Mouse (Mus musculus) C2C12 (cell line): Measurements from ENCODE around the gene Shld1. TPM values are rescaled to one million over a fixed set of nuclear protein-coding genes. Genes with fewer than 3 reads are reported as not detected.

Source experiments
- H3K27me3 ChIP-seq: one replicate; pipeline ENCODE4 v1.6.1; 2011; ENCODE audit not compliant: control insufficient read depth, insufficient read depth, insufficient read length
- H3K36me3 ChIP-seq: one replicate; pipeline ENCODE4 v1.6.1; 2011; ENCODE audit not compliant: control insufficient read depth, insufficient read depth
- H3K4me3 ChIP-seq: one replicate; pipeline ENCODE4 v1.5.1; 2011; ENCODE audit warnings: mild to moderate bottlenecking, control low read depth; ENCODE audit not compliant: poor library complexity, insufficient read depth, severe bottlenecking
- H3K79me2 ChIP-seq: one replicate; pipeline ENCODE4 v1.6.1; 2011; ENCODE audit not compliant: control insufficient read depth, insufficient read depth
- H3K79me3 ChIP-seq: one replicate; pipeline ENCODE4 v1.6.1; 2011; ENCODE audit warnings: low read depth, control low read depth
- H3ac ChIP-seq: one replicate; pipeline ENCODE3; 2011; ENCODE audit warnings: low read depth; ENCODE audit not compliant: control insufficient read depth, insufficient read length
- CEBPB ChIP-seq: IDR thresholded peaks from one replicate; pipeline ENCODE4 v1.6.1; 2011; ENCODE audit warnings: low read depth, mild to moderate bottlenecking, control low read depth, moderate library complexity
- CTCF ChIP-seq: IDR thresholded peaks from one replicate; pipeline ENCODE4 v1.5.1; 2011; ENCODE audit not compliant: control insufficient read depth, insufficient read depth, insufficient read length
- FOSL1 ChIP-seq: IDR thresholded peaks from one replicate; pipeline ENCODE4 v1.8.0; 2011; ENCODE audit warnings: mild to moderate bottlenecking, low read length; ENCODE audit not compliant: poor library complexity, insufficient read depth, severe bottlenecking
- MAX ChIP-seq: IDR thresholded peaks from one replicate; pipeline ENCODE4 v1.6.1; 2011; ENCODE audit warnings: mild to moderate bottlenecking, control low read depth
- MYOD1 ChIP-seq: IDR thresholded peaks from one replicate; pipeline ENCODE4 v1.6.1; 2011; ENCODE audit warnings: low read depth; ENCODE audit not compliant: control insufficient read depth, insufficient read length
- MYOG ChIP-seq: IDR thresholded peaks from one replicate; pipeline ENCODE4 v1.6.1; 2011; ENCODE audit not compliant: control insufficient read depth, insufficient read length; ENCODE audit errors: extremely low read depth
- USF1 ChIP-seq: IDR thresholded peaks from one replicate; pipeline ENCODE4 v1.6.1; 2011; ENCODE audit warnings: low read depth, mild to moderate bottlenecking, control low read depth, moderate library complexity
- polyA plus RNA-seq: library from polyadenylated mRNA; unstranded; fragments of >200 nt; fragmentation: generic; extraction: Trizol; gene quantifications from one replicate; pipeline ENCODE4 v1.2.1, GENCODE M21; 2012; ENCODE audit warnings: missing spikeins

Shld1 gene
- polyA plus RNA-seq, 1 experiment = 5.3 TPM

GRCm38 (mm10) chr2:132698420-132698819 lies 11.7 kb downstream of the Shld1 start:
- H3K27me3 ChIP-seq = no peaks in the 10 kb centered on the region
- H3K79me2 ChIP-seq = no peaks in the 10 kb centered on the region
- H3K4me3 ChIP-seq = no peak overlapping the region
- no peak for TF ChIP-seq MYOD1
- no peak for TF ChIP-seq USF1
- TF ChIP-seq MYOG = no peak
- no peak for TF ChIP-seq MAX
- no peak for TF ChIP-seq CTCF
- TF ChIP-seq FOSL1 = no peak
- TF ChIP-seq CEBPB = no peak
- no peaks in the 10 kb centered on the region for H3K36me3 ChIP-seq
- H3K79me3 ChIP-seq = no peaks in the 10 kb centered on the region
- no peak overlapping the region for H3ac ChIP-seq

- Histone ChIP-seq H3K79me3 (no peaks in the 10 kb centered on the region), H3ac (no peak overlapping the region), H3K79me2 (no peaks in the 10 kb centered on the region), H3K27me3 (no peaks in the 10 kb centered on the region), H3K4me3 (no peak overlapping the region), H3K36me3 (no peaks in the 10 kb centered on the region)
- TF ChIP-seq MYOG = no peak
- no peak for TF ChIP-seq MYOD1
- TF ChIP-seq CEBPB = no peak
- no peak for TF ChIP-seq USF1
- TF ChIP-seq MAX = no peak
- no peak for TF ChIP-seq CTCF
- TF ChIP-seq FOSL1 = no peak
Measured at GRCm38 (mm10) chr2:132700921-132701320, 14.2 kb downstream of the Shld1 start.

- Histone ChIP-seq H3K27me3 (no peaks in the 10 kb centered on the region), H3K36me3 (no peaks in the 10 kb centered on the region), H3K79me2 (no peaks in the 10 kb centered on the region), H3K4me3 (no peak overlapping the region), H3ac (no peak overlapping the region), H3K79me3 (no peaks in the 10 kb centered on the region)
- TF ChIP-seq CTCF (peak; percentile 64), FOSL1 (no peak)
Measured at GRCm38 (mm10) chr2:132701451-132701886, 14.7 kb downstream of the Shld1 start.

- TF ChIP-seq USF1 (no peak), MAX (no peak), MYOD1 (no peak), CTCF (no peak), FOSL1 (no peak), MYOG (no peak), CEBPB (no peak)
- no peak overlapping the region for H3K4me3 ChIP-seq
- no peaks in the 10 kb centered on the region for H3K36me3 ChIP-seq
- H3K79me3 ChIP-seq = no peaks in the 10 kb centered on the region
- no peaks in the 10 kb centered on the region for H3K79me2 ChIP-seq
- no peak overlapping the region for H3ac ChIP-seq
- H3K27me3 ChIP-seq = no peaks in the 10 kb centered on the region
Measured at GRCm38 (mm10) chr2:132705251-132705992, 18.7 kb downstream of the Shld1 start.

GRCm38 (mm10) chr2:132706309-132706708 lies 19.6 kb downstream of the Shld1 start:
- TF ChIP-seq MAX = no peak
- TF ChIP-seq CTCF = no peak
- TF ChIP-seq USF1 = no peak
- TF ChIP-seq MYOG = no peak
- TF ChIP-seq FOSL1 = no peak
- no peak for TF ChIP-seq CEBPB
- TF ChIP-seq MYOD1 = no peak
- H3K36me3 ChIP-seq = no peaks in the 10 kb centered on the region
- no peaks in the 10 kb centered on the region for H3K79me3 ChIP-seq

GRCm38 (mm10) chr2:132710488-132710887 lies 23.8 kb downstream of the Shld1 start:
- no peaks in the 10 kb centered on the region for H3K36me3 ChIP-seq
- H3K79me3 ChIP-seq = no peaks in the 10 kb centered on the region
- no peaks in the 10 kb centered on the region for H3K27me3 ChIP-seq
- no peak overlapping the region for H3K4me3 ChIP-seq
- TF ChIP-seq MYOG (no peak), MYOD1 (no peak), FOSL1 (no peak), MAX (no peak), USF1 (no peak), CTCF (no peak), CEBPB (no peak)
- H3ac ChIP-seq = no peak overlapping the region
- no peaks in the 10 kb centered on the region for H3K79me2 ChIP-seq

More at GRCm38 (mm10) chr2:132706309-132706708, 19.6 kb downstream of the Shld1 start:
- H3K4me3 ChIP-seq = no peak overlapping the region
- H3K79me2 ChIP-seq = no peaks in the 10 kb centered on the region
- H3ac ChIP-seq = no peak overlapping the region
- H3K27me3 ChIP-seq = no peaks in the 10 kb centered on the region
